Mouse (Mus musculus): ENCODE measurements at regions not wholly inside any gene's neighbourhood (a gene's known extent, or its start where the extent isn't known, plus 50 kb on each side); places are given as distances from the start of the nearest gene placed in this dataset.

DNA sequence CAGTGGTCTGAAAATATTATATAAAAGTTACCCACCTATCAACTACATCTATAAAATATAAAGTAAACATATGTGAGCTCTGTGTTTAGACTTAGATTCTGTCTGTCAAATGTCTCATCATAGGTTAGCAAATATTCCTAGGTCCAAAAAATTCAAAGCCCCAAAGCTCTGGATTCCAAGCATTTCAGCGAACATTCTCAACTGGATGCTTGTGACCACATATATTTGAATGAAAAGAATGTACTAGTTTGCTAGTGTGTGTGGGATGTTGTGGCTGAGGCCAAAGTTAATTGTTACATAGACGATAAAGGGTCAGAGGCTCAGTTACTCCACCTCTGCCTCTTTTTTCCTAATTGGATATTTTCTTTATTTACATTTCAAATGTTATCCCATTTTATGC, 128.3 kb upstream of the Eya4 start:
- H3K4me2 ChIP-seq (replicated peaks; ENCODE audit: low read depth, low read length, severe bottlenecking): no peak overlapping the region
- TF ChIP-seq POLR2A (IDR thresholded peaks at IDR 0.05; ENCODE audit: borderline replicate concordance, extremely low read depth, insufficient read depth, insufficient read length): no peak
- 83% methylated on average over 2 of the region's 2 CpGs for WGBS
- ATAC-seq (ENCODE audit: low FRiP score, low read depth) (no peak), DNase-seq (ENCODE audit: low spot score) (no peak)
- no peaks in the 10 kb centered on the region for H3K36me3 ChIP-seq (ENCODE audit: control insufficient read depth, insufficient read depth, low read length)
- no peak overlapping the region for H3K4me3 ChIP-seq (replicated peaks; ENCODE audit: low read length)
- no peak overlapping the region for H3K9ac ChIP-seq (ENCODE audit: low read depth, low read length, severe bottlenecking)
- no peaks in the 10 kb centered on the region for H3K9me3 ChIP-seq (ENCODE audit: control insufficient read depth, low read length)
- no peaks in the 10 kb centered on the region for H3K4me1 ChIP-seq (ENCODE audit: control insufficient read depth, insufficient read depth, low read length)
- H3K27ac ChIP-seq (replicated peaks; ENCODE audit: low read depth, low read length): no peak overlapping the region
- H3K27me3 ChIP-seq (ENCODE audit: control insufficient read depth, insufficient read depth, low read length): no peaks in the 10 kb centered on the region

DNA sequence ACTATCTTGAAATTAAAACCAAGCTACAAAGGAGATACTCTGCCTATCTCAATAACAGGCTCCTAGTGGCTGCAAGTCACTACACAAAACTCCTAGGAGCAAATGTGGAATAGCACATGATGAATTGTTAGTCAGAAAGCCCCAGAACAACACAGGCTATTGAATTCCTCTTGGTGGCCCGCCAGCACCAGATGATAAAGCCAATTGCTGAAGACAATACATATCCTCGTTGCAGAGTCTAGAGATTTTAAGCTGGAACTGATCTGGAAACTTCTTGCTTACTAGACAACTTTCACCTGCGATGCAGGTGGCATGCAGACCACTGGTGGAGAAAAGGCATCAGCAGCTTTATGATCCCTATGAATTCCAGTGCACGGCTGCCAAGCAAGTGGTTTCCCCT, 126.5 kb upstream of the Eya4 start:
- ATAC-seq (ENCODE audit: low FRiP score, low read depth) (no peak), DNase-seq (ENCODE audit: low spot score) (no peak)
- Histone ChIP-seq H3K9ac (ENCODE audit: low read depth, low read length, severe bottlenecking) (no peak overlapping the region), H3K27ac (replicated peaks; ENCODE audit: low read depth, low read length) (no peak overlapping the region), H3K4me3 (replicated peaks; ENCODE audit: low read length) (no peak overlapping the region), H3K4me1 (ENCODE audit: control insufficient read depth, insufficient read depth, low read length) (no peaks in the 10 kb centered on the region), H3K36me3 (ENCODE audit: control insufficient read depth, insufficient read depth, low read length) (no peaks in the 10 kb centered on the region), H3K4me2 (replicated peaks; ENCODE audit: low read depth, low read length, severe bottlenecking) (no peak overlapping the region), H3K9me3 (ENCODE audit: control insufficient read depth, low read length) (no peaks in the 10 kb centered on the region), H3K27me3 (ENCODE audit: control insufficient read depth, insufficient read depth, low read length) (no peaks in the 10 kb centered on the region)
- WGBS: 55% methylated on average over 4 of the region's 4 CpGs
- no peak for TF ChIP-seq POLR2A (IDR thresholded peaks at IDR 0.05; ENCODE audit: borderline replicate concordance, extremely low read depth, insufficient read depth, insufficient read length)

DNA sequence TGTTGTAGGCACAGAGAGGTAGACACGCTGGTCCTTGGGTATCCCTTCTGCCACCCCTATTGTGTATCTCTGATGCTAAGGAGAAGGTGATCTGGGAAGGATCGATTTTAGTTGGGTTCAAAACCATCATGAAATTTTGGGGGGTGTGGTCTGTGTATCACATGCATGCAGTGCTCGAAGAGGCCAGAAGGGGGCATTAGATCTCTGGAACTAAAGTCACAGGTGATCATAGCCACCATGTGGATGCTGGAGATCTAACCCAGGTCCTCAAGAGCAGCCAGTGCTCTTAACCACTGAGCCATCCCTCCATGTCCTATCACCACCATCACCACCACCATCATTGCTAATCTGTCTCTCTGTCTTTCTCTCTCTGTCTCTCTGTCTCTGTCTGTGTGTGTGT, 100.4 kb upstream of the Eya4 start:
- Histone ChIP-seq H3K9ac (ENCODE audit: low read depth, low read length, severe bottlenecking) (no peak overlapping the region), H3K36me3 (ENCODE audit: control insufficient read depth, insufficient read depth, low read length) (no peaks in the 10 kb centered on the region), H3K4me1 (ENCODE audit: control insufficient read depth, insufficient read depth, low read length) (peaks cover 12% of the 10 kb centered on the region), H3K27me3 (ENCODE audit: control insufficient read depth, insufficient read depth, low read length) (no peaks in the 10 kb centered on the region), H3K4me2 (replicated peaks; ENCODE audit: low read depth, low read length, severe bottlenecking) (no peak overlapping the region), H3K27ac (replicated peaks; ENCODE audit: low read depth, low read length) (no peak overlapping the region), H3K4me3 (replicated peaks; ENCODE audit: low read length) (no peak overlapping the region), H3K9me3 (ENCODE audit: control insufficient read depth, low read length) (no peaks in the 10 kb centered on the region)
- DNase-seq (ENCODE audit: low spot score) (no peak), ATAC-seq (ENCODE audit: low FRiP score, low read depth) (no peak)
- TF ChIP-seq POLR2A (IDR thresholded peaks at IDR 0.05; ENCODE audit: borderline replicate concordance, extremely low read depth, insufficient read depth, insufficient read length): no peak
- 91% methylated on average over 3 of the region's 3 CpGs for WGBS

DNA sequence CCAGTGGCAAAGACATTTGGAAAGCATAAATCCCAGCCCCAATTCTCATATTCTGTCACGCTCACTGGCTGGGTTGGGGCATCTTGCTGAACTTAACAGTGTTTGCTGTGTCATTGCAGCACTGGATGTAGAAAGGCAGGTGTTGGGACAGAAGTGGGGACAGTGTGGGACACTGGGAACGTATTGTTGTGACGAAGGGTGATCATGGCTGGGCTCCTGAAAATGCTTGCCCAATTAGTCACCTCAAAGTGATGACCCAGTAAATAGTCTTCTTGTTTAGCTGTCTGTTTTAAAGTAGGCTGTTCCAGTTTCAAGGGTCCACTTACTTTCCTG, 100.0 kb upstream of the Eya4 start:
- Histone ChIP-seq H3K36me3 (ENCODE audit: control insufficient read depth, insufficient read depth, low read length) (no peaks in the 10 kb centered on the region), H3K4me1 (ENCODE audit: control insufficient read depth, insufficient read depth, low read length) (peaks cover 12% of the 10 kb centered on the region), H3K9ac (ENCODE audit: low read depth, low read length, severe bottlenecking) (no peak overlapping the region), H3K4me3 (replicated peaks; ENCODE audit: low read length) (no peak overlapping the region), H3K27me3 (ENCODE audit: control insufficient read depth, insufficient read depth, low read length) (no peaks in the 10 kb centered on the region), H3K9me3 (ENCODE audit: control insufficient read depth, low read length) (no peaks in the 10 kb centered on the region), H3K4me2 (replicated peaks; ENCODE audit: low read depth, low read length, severe bottlenecking) (no peak overlapping the region), H3K27ac (replicated peaks; ENCODE audit: low read depth, low read length) (no peak overlapping the region)
- no peak for ATAC-seq (ENCODE audit: low FRiP score, low read depth)
- TF ChIP-seq POLR2A (IDR thresholded peaks at IDR 0.05; ENCODE audit: borderline replicate concordance, extremely low read depth, insufficient read depth, insufficient read length): no peak
- DNase-seq (ENCODE audit: low spot score): no peak
- WGBS: 82% methylated on average over 3 of the region's 3 CpGs

DNA sequence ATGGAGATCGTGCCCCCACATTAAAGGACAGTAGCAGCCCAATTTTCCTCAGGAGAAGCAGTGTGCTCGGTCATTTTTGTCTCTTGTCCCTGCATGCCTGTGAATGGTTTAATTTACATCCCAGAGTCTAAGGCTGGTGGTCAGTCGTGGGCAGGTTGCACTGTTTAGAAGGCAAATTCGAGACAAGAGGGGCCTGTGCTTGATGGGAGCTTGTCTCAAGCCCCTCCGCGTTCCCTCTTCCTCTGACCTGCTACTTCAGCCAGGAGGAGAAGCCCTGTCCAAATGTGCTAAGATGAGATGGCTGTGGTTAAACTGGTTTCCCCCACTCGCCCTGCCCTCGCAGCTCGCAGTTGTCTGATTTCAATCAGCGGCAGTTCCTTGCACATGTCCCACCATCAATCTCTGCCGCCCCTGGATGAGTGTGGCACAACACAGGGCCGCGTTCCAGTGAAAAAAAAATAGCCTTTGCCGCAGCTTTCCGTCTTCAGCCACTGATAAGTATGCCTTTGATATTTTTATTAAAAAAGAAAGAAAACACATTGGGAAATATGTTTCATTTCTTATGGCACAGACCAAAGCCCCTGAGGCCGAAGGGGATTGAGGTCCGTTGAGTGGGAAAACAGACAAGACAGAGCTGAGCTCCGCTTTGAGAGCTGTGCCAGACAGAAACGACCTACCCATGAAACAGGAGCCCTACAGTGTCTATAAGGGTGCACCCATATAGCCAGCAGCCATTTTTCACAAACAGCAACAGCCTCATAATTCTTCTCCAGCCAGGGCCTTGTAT, 99.5 kb upstream of the Eya4 start:
- Histone ChIP-seq H3K4me1 (ENCODE audit: control insufficient read depth, insufficient read depth, low read length) (peaks cover 12% of the 10 kb centered on the region), H3K36me3 (ENCODE audit: control insufficient read depth, insufficient read depth, low read length) (no peaks in the 10 kb centered on the region), H3K4me2 (replicated peaks; ENCODE audit: low read depth, low read length, severe bottlenecking) (peak overlapping the region; percentile 11), H3K4me3 (replicated peaks; ENCODE audit: low read length) (no peak overlapping the region), H3K9me3 (ENCODE audit: control insufficient read depth, low read length) (no peaks in the 10 kb centered on the region), H3K27ac (replicated peaks; ENCODE audit: low read depth, low read length) (0 out of 2 replicates have a peak overlapping the region, but pooled peaks have one; percentile 33), H3K27me3 (ENCODE audit: control insufficient read depth, insufficient read depth, low read length) (no peaks in the 10 kb centered on the region), H3K9ac (ENCODE audit: low read depth, low read length, severe bottlenecking) (no peak overlapping the region)
- DNase-seq (ENCODE audit: low spot score) (peak; percentile 47), ATAC-seq (ENCODE audit: low FRiP score, low read depth) (peak; percentile 67; the same call in 1 of the 2 replicates)
- TF ChIP-seq POLR2A (IDR thresholded peaks at IDR 0.05; ENCODE audit: borderline replicate concordance, extremely low read depth, insufficient read depth, insufficient read length): no peak
- 20% methylated on average over 19 of the region's 19 CpGs for WGBS
